Mouse (Mus musculus): ENCODE measurements around the gene Rpl27a. TPM values are rescaled to one million over a fixed set of nuclear protein-coding genes. Genes with fewer than 3 reads are reported as not detected.

Rpl27a gene
- total RNA-seq, 4 experiments from 2014 or later = 82.2 to 125 (median 99.4) TPM

DNA sequence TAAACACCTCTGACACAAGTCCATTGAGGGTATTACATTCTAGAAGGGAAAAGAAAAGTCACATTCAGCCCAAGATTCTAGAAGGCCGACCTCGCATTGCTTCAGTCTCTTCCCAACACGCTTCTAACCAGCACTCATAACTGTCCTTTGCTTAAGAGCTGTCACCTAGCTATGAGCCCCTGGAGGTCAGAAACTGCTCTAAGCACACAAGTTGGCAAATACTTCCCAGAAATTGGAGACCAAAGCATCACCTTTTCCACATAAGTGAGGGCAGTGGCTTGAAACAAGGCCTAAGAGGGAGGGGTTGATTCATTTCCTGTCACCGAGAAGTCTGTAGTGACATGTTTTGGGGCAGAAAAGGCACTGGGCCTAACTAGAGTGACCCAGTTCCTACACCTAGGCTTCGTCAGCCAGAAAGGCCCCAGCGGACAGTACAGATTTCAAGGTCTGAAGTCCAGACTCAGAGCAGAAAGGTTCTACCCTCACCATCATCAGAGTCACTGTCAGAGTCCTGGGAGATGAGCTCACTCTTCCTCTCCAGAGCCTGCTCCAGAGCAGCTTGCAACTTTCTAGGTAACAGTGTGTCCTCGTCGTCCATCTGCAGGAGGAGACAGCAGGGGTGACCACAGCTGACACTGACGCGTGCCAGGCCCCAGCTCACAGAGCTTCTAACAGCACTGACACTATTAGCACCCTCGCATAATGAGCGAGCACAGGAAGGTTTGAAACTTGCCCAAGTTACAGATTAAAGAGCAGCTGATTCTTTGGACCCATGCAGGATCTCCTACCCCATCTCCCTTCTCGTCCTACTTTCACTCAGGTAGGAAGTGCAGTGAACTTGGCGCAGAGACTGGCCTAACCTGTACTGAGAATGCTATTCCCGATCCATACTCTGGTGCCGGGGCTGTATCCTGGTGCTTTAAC is 7.1 kb downstream of the Rpl27a start:
- no peak for DNase-seq (ENCODE audit: low spot score)

DNA sequence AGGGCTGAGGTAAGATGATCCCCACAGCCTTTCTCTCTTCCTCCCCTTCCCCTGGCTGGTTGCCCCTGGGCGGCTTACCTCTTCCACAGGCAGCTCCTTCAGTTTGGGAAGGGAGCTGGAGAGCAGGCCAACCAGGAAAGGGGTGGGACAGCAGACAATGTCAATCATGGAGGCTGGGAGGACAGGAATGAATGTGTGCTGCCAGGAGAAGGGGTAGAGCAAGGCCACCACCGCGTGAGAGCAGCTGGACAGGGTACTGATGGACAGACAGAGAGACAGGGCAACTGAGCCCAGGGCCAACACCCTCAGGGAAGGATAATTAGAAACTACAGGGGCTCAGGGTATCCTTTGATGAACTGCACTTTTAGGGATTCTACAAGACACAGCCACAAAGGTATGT is 8.6 kb downstream of the Rpl27a start:
- no peak for DNase-seq (ENCODE audit: low spot score)

DNA sequence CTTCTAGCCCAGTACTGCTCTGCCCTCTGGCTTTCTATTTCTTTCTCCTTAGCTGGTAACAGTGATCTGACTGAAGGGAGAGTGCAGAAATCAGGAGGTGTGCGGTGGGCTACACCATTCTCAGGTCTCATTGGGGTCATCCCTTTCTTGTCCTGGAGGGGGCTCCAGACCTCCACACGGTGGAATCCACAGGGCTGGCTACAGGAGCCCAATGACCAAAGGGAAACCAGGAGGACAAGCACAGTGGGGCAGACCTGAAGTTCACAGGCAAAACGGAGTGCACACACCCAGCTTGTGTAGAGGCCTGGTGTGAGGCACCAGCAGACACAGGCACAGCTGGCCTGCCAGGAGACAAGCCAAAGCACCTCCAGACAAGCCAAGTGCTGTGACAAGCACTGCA is 9.4 kb downstream of the Rpl27a start:
- peak; percentile 68 for DNase-seq (ENCODE audit: low spot score)

DNA sequence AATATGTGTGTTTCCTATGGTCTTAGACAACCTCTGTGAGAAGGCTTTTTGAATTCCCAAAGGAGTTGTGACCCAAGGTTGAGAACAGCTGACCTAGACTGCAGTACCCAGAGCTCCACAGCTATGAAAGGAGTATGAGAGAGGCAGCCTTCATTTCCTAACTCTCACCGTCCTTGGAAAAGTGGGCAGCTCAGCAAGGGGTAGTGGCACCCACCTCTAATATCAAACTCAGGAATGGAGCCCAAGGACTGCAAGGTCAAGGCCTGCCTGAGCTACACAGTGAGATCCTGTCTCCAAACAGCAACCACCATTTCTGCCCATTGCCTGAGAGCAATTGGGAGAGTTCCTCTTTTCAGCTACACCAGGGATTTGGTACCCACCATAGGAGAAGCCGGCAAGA is 10.8 kb downstream of the Rpl27a start:
- no peak for DNase-seq (ENCODE audit: low spot score)

DNA sequence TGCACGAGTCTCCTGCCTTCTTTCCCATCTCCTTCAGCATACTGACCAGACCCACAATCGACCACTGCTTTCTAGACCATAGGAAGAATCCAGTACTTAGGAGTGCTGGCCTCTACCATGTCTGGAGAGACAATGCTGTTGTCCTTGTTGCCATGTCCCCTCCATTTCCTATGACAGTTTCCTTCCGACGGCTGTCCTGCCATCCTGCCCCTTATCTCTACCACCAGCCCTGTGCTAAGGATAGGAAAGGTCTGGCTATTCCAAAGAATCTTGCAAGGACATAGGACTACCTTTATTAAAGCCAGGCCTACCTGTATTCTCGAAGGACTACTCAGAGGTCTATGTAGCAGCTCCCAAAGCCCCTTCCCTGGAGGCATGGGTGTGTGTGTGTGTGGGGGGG is 12.6 kb downstream of the Rpl27a start:
- no peak for DNase-seq (ENCODE audit: low spot score)

DNA sequence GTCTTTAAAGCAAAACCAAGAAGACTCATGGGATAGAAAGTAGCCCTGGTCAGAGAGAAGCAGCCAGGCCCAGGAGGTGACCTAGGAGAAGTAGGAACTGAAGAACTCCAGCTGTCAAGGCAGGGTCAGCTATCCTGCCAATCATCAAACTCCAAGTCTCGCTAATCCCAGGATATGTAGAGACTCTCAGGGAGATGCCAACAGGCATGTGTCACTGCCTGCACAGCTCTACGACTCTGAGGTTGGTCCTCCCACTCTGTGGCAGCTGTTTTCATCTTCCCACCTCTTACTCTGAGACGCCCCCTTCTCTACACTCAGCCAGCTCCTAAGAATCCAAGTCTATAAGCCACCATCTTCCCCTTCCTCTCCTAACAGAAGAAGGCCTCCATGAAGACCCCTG is 13.7 kb downstream of the Rpl27a start:
- no peak for DNase-seq (ENCODE audit: low spot score)

DNA sequence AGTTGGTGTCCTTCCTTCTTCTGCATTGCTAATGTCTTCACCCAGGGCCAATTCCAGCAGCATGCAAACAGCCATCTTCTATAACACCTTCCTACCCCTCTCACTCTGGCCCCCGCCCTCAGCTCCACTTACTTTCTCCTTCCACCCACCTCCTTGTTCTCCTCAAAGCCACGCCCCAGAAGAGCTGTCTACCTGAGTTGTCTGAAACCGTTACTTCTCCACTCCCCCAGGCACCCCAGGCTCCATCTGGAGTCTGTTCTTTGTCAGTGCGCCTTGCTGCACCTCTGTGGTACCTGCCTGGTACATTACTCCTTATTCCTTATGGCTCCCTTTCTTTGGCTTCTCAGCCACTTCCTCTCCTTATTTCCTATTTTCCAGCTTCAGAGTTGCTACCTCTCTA is 14.2 kb downstream of the Rpl27a start:
- no peak for DNase-seq (ENCODE audit: low spot score)

DNA sequence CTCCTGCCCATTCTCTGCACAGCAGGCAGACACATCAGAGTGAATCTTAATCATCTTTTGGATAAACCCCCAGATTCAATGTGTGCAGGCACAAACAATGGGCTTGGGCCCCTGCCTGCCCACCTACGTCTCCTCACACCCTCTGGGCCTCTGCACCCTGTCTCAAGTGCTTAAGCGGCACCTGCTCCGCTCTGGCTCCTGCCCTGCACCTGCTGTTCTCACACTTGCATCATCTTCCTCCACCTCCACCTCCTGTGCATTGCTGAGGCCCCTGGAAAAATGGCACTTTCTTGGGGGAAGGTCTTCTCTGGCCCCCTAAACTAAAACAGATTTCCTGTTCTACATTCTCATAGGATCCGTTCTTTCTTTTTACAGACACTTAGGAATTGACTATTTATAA is 14.9 kb downstream of the Rpl27a start:
- no peak for DNase-seq (ENCODE audit: low spot score)

DNA sequence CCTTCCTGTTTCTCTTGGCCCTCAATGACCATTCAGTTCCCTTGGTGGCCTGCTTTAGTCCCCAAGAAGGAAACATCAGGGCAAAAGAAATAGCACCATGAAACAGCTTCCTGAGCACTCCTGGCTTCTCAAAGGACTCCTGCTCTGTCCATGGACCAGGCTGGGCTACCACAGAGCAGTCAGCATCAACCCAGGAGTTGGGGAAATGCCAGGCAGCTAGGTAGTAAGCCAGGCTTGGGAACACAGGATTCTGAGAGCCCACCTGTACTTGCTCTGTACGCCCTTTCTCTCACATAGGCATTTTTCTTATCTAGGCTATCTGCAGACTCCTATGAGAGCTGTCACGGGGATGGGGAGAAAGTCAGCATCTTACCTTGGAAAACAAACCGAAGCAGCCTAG is 16.0 kb downstream of the Rpl27a start:
- no peak for DNase-seq (ENCODE audit: low spot score)

DNA sequence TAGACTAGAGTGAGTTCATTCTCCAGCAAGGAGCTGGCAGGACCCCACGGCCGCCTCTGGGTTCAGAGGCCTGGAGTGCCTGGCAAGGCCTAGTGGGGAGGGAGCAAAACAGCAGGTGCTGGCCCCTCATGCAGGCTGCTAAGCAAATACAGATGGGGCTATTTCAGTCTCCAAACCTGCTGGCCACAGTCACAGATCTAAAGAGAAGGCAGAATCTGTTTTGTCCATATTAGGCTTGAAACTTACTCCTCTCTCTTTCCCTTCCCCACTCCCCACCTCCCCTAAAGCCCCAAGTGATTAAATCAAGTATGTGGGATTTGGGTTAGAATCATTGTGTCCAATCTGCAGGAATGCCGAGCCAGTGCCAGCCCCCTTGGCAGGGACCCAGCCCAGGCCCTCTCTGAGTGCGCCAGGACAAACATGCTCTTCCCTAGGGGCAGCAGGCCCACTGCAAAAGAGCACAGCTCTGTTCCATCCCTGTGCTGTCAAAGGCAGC is 17.6 kb downstream of the Rpl27a start:
- DNase-seq (ENCODE audit: low spot score) = no peak

DNA sequence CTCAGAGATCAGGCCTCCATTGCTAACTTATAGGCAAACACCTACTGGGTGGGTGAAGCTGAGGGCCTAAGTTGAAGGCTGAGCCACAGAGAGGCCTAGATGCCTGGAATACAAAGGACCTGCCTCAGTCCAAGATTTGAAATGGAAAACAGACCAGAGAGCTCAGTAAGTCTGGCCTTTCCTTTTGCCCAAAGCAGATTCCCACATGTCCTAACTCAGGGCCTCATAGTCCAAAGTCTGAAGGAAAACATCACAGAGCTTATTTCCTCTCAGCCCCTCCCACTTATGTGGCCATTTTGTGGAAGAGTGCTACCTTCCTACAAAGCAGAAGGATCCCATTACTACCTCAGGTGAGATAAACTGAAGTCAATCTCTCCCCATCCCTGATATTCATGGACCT is 22.0 kb downstream of the Rpl27a start:
- DNase-seq (ENCODE audit: low spot score) = no peak

DNA sequence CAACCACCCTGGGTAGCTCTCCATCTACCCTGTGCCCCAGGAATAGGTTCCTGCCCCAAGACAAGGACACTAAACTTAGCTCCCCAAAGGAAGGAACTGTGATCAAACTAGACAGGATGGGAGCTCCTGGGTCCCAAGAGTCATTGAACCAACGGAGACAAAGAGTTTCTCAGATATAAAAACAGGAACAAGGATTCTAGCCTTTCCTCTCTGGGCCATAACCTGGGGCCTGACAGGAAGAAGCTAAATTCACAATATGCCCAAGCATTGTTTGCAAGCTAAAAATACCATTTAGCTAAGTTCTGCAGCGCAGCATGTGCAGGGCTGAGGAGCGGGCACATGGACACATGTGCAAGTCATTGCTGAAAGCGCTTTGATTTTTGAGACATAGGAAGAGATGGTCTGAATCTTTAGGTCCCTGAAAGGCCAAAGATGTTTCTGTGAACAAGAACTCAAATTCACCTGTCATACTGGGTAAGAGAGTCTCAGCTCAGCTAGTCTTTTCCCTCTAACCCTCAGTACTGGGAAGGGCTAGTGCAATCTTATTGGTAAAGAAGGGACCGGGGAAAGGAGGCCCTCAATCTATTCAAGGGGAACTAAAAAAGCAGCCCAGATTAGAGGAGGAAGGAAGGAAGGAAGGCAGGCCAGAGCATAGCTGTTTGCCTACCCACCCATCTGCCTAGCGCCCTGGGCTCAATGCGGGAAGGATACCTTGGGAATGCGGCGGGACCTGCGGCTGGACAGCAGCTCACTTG is 22.8 kb downstream of the Rpl27a start:
- DNase-seq (ENCODE audit: low spot score) = peak; percentile 68

DNA sequence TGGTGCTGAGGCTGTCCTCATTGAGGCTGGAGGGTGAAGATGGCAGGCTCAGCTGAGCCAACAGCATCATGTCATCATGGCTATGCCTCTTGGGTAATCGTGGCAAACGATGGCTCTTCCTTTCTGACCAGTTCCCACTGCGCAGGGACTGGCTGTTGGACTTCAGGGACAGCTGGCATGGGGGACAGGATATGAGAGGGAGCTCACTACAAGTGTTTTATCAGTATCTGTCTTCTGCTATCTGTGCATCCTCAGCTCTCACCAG is 23.3 kb downstream of the Rpl27a start:
- DNase-seq (ENCODE audit: low spot score) = no peak

DNA sequence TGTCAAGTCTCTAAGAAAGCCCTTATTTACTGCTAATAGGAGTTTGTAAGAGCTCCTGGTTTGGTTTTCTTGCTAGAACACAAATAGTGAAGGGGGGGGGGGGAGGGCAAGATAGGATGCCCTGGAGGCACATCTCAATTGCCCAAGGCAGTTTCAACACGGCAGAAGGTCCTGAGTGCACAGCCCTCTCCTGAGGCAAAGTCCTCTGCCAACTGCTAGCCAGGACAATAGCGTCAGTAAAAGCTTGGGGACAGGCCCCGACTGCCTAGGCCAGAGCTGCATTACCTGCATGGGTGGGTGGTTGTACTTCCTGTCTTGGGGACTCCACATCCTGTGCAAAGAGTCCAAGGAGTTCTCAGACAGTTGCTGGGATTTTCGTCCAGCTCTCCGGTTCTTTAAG is 25.8 kb downstream of the Rpl27a start:
- DNase-seq (ENCODE audit: low spot score) = no peak

DNA sequence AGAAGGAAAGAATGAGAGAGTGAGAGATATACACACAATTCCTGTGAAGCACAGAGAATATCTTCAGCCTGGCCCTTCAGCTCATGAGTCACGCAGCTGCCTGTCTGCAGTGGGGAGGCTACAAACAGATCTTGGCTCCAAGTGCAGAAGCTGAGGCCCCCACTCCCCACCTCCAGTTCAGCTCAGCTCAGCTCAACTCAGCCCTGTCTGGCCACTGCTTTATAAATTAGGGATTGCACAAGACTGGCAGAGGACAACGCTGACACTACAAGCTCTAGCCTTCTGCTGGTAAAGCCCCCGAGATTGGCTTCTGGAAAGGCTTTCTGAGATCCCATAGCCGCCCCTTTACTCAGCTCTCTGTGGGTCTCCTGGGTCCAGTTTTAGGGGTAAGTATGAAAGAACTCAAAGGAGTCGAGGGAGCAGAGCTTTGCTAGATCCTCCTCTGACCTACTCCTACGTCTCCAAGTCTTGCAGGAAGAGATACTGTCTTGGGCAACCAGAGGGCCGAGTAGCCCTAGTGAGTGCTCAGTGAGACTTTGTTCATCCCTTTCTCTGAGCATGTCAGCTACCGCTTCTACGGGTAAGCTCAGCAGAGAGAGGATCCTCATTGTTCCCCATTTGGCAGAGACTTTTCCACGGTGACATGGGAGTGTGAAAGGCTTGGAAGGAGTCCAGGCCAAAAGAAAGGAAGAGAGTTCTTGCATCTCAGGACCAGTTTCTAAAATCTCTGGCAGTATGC is 26.5 kb downstream of the Rpl27a start:
- DNase-seq (ENCODE audit: low spot score) = no peak

DNA sequence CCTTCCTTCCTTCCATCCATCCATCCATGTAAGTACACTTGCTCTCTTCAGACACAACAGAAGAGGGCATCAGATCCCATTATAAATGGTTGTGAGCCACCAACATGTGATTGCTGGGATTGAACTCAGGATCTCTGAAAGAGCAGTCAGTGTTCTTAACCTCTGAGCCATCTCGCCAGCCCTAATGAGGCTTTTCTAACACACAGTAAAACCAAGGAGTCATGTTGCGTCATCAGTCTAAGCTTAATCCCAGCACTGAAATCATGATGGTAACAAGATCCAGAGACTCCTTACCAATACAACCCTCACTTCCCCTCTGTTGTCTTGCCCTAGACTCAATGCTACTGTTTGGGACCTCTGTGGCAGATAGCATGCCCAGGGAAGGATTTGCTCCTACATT is 27.2 kb downstream of the Rpl27a start:
- no peak for DNase-seq (ENCODE audit: low spot score)

DNA sequence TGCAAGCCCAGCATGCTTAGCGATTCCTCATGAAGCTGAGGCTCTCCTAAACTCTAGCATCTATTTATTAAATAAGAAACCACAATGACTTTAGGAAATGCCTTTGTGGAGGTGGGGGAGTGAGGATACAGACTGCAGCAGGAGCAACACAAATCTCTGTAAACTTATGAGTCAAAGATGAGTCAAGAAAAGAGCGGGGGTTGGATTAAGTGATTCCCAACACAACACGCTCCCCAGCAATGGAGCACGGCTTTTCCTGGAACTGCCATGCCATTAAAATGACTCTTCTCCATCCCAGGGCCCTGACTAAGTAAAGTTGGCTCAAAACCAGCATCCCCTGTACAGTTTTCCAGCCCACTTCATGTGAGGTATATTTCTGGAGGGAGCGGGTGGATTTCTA is 27.8 kb downstream of the Rpl27a start:
- DNase-seq (ENCODE audit: low spot score) = no peak

DNA sequence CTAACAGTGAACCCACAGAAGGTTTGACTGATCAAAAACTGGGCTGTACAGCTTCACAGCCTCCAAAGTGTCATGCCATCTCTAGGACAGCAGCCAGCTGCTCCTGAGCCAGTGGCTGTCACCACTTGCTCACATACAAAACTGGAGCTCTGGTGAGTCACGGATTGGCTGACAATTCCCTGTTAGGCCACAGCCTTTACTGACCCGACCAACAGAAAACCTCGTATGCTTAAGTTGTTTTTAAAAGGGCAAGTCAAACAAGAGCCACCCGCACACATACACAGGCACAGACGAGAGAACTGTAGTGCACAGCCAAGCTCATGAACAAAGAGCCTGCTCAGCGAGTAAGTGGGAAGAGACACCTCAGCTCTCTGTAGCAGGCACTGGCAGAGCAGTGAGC is 40.6 kb downstream of the Rpl27a start:
- peak; percentile 71 for DNase-seq (ENCODE audit: low spot score)

DNA sequence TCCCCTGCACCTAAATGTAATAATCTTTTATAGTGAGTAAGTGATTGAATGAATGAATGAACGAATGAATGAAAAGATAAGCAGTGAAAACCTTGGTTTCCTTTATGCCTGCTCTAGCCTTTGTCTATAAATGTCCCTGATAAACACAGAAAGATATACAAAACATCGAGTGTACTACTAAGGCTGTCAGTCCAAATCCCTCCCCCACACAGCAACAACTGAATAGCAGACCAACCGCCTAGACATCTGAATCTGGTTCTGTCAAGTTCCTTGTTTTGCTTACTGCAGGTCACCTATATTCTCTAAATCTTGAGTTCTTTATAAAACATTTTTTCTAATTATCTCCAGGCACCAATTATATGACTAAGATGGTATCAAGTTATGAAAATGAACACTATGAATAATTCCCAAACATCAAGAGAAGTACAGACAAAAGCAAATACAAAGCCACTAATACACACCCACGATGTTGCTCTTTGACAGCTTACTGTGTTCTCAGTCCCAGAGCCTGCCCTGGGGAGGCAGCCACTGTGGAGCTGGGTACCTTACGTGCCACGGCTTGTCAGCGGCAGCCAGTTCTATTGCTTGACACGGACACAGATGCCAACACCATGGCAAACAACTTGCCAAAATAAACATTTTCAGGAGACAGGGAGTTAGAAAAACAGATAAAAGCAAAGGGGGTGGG is 42.7 kb downstream of the Rpl27a start:
- no peak for DNase-seq (ENCODE audit: low spot score)

DNA sequence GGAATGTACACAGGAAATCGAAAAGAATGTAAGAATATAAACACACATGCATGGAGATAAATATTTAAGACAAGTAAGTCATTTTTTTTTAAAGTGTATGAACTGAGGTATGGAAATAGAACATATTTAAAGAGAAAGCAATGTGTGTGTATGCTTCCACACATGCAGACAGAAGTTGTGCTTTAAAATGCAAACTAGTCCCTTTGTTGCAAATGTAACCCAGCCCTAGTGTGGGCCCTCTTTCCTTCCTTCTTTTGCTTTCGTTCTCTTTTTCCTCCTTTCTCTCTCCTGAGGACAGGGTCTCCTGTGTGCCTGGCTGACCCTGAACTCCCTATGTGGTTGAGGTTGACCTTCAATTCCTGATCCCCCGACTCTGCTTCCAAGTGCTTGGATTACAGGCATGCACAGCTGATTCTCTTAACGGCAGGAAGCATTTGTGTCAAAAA is 43.2 kb downstream of the Rpl27a start:
- no peak for DNase-seq (ENCODE audit: low spot score)

DNA sequence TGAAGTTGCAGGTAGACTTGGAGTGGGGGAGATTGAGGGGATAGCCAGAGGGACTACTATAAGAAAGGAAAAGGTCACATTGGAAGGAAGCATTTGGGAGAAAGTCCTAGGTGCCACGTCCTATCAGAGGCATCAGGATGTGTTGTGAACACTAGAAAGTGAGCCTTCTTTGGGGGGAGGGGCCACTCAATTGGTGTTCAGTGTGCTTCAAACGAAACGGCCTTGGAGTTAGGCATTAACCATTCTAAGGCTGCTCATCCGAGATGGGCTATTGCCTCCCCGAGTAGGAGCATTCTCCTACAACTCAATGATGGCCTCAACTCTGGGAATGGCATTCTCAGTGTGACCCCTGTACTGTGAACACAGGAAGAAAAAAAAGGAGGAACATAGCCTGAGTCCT is 43.7 kb downstream of the Rpl27a start:
- no peak for DNase-seq (ENCODE audit: low spot score)

Measured in heart, adult 8-10 months (tissue).